14 mouse cellular contexts compared by ENCODE assay signal in the genomic region with DNA sequence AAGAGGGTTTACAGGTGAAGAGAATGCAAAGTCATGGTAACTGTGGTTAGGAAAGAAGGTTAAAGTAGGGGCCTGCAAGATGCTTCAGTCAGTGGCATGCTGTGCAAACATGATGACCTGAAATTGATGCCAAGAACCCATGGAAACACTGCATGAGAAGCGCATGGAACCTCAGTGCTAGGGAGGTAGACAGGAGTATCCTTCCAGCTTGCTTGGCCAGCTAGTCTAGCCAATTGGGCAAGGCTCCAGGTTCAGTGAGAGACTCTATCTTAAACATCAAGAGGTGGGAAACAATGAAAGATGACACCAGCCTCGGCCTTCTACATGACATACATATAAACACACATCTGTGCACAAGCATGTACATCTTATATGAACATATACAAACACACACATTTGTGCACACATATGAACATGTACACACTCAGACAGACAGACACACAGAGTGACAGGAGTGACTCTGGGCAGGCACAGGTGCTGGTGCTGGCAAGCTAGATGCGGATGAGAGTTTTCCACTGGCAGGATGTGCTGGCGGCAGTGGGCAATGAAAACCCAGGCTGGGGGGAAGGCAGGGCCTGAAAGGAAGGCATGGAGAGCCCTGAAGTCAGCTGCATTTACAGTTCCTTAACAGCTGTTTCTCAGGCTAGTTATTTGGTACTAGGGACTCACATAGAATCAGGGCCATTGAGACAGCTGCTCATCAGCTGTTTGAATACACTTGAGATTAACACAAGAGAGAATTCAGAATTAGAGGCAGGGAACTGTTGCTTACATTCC. TPM values are rescaled to one million over a fixed set of nuclear protein-coding genes. Genes with fewer than 3 reads are reported as not detected.
DNase-seq lines count a peak whose midpoint lies in the region; ATAC-seq and TF ChIP-seq lines count a peak whose summit lies in the region.
"Had no signal": no experiment of that assay in that cellular context is flagged by ENCODE, and none has a peak within 500 bp of the region (broad histone marks: within the 10 kb centered on the region; RNA-seq: fewer than 3 reads in every experiment).

No protein-coding gene starts in this region.

- H3K4me3 ChIP-seq in forebrain, postnatal 0 days (ENCODE audit: low read depth, low read length): no peak overlapping the region
- H3K4me3 ChIP-seq in forebrain, embryonic 13.5 days: no peak overlapping the region
- H3K4me3 ChIP-seq: hindbrain, embryonic 15.5 days; layer of hippocampus, adult 2 months; midbrain, embryonic 13.5 days; neural tube, embryonic 12.5 days had no signal

- H3K9me3 ChIP-seq in forebrain, postnatal 0 days (ENCODE audit: low read length): no peaks in the 10 kb centered on the region
- peaks cover 4% of the 10 kb centered on the region; the same call in 1 of the 2 replicates for H3K9me3 ChIP-seq in forebrain, embryonic 13.5 days (replicated peaks)
- H3K9me3 ChIP-seq: hindbrain, embryonic 15.5 days; midbrain, embryonic 13.5 days had no signal

- DNase-seq in forebrain, postnatal 0 days: no peak
- DNase-seq in left cerebral cortex, postnatal 4 days: peak; percentile 87
- DNase-seq in left cerebral cortex, postnatal 36 days (ENCODE audit: low spot score in 2 of 2): no peak
- DNase-seq in NIH3T3 (ENCODE audit: low read depth): peak; percentile 34
- peak; percentile 29 to 50 for DNase-seq in gastrocnemius, adult 8-10 months (ENCODE audit: low spot score in 2 of 2)
- no peak for DNase-seq in adrenal gland, postnatal 10 days
- no peak for DNase-seq in Muller cell, postnatal 12 days (ENCODE audit: inconsistent ontology term)
- DNase-seq: kidney, adult 8-10 months had no signal

- no peaks in the 10 kb centered on the region for H3K36me3 ChIP-seq in forebrain, postnatal 0 days (ENCODE audit: insufficient read depth)
- no peaks in the 10 kb centered on the region for H3K36me3 ChIP-seq in forebrain, embryonic 13.5 days (ENCODE audit: poor library complexity, severe bottlenecking)
- H3K36me3 ChIP-seq: hindbrain, embryonic 15.5 days; midbrain, embryonic 13.5 days; neural tube, embryonic 12.5 days had no signal

- H3K27ac ChIP-seq in forebrain, postnatal 0 days (ENCODE audit: low read depth, low read length): no peak overlapping the region
- H3K27ac ChIP-seq in forebrain, embryonic 13.5 days: no peak overlapping the region
- H3K27ac ChIP-seq: hindbrain, embryonic 15.5 days; layer of hippocampus, adult 2 months; midbrain, embryonic 13.5 days; neural tube, embryonic 12.5 days had no signal

- H3K27me3 ChIP-seq in forebrain, postnatal 0 days (ENCODE audit: insufficient read depth, low read length): no peaks in the 10 kb centered on the region
- H3K27me3 ChIP-seq in forebrain, embryonic 13.5 days: no peaks in the 10 kb centered on the region
- H3K27me3 ChIP-seq: hindbrain, embryonic 15.5 days; midbrain, embryonic 13.5 days; neural tube, embryonic 12.5 days had no signal

- no peaks in the 10 kb centered on the region for H3K4me1 ChIP-seq in forebrain, postnatal 0 days (ENCODE audit: insufficient read depth)
- no peaks in the 10 kb centered on the region for H3K4me1 ChIP-seq in forebrain, embryonic 13.5 days
- H3K4me1 ChIP-seq: hindbrain, embryonic 15.5 days; midbrain, embryonic 13.5 days; neural tube, embryonic 12.5 days had no signal

- 76% methylated on average over 4 of the region's 4 CpGs for WGBS in forebrain, postnatal 0 days
- 89% methylated on average over 4 of the region's 4 CpGs for WGBS in forebrain, embryonic 13.5 days

- intact Hi-C loops in left cerebral cortex, postnatal 4 days (cut with DNase I): no loop called here
- intact Hi-C loops in left cerebral cortex, postnatal 36 days (cut with DNase I): no loop called here

- H3K9ac ChIP-seq in forebrain, postnatal 0 days: no peak overlapping the region
- no peak overlapping the region for H3K9ac ChIP-seq in forebrain, embryonic 13.5 days
- H3K9ac ChIP-seq: hindbrain, embryonic 15.5 days; midbrain, embryonic 13.5 days; neural tube, embryonic 12.5 days had no signal

- no peak overlapping the region for H3K4me2 ChIP-seq in forebrain, postnatal 0 days (ENCODE audit: low read depth)
- H3K4me2 ChIP-seq in forebrain, embryonic 13.5 days: no peak overlapping the region
- H3K4me2 ChIP-seq: hindbrain, embryonic 15.5 days; midbrain, embryonic 13.5 days; neural tube, embryonic 12.5 days had no signal

- TF ChIP-seq CTCF in forebrain, postnatal 0 days (IDR thresholded peaks at IDR 0.05; ENCODE audit: low read depth): no peak

- ATAC-seq in forebrain, postnatal 0 days: peak; percentile 47; the same call in 1 of the 2 replicates
- ATAC-seq in forebrain, embryonic 13.5 days: no peak
- ATAC-seq: midbrain, embryonic 13.5 days had no signal

RNA-seq across cellular contexts. Expression of a gene that starts 38.7 kb away (rescaled TPM):
- not detected in 2 replicates for total RNA-seq in forebrain, postnatal 0 days (2014; rRNA removed)
- 0.29 and 0.36 TPM in 2 replicates for polyA plus RNA-seq in forebrain, postnatal 0 days (2015; fragmentation: Nextera tagmentation; extraction: Ambion mirVana)
- polyA plus RNA-seq in forebrain, embryonic 13.5 days (2015; fragmentation: Nextera tagmentation; extraction: Ambion mirVana): not detected in 2 replicates
- total RNA-seq in left cerebral cortex, postnatal 4 days (2021): not detected
- total RNA-seq in left cerebral cortex, postnatal 36 days (2021): not detected
- total RNA-seq in gastrocnemius, adult 8-10 months (2022): under 1 TPM in 2 of 4 experiments, not detected in 2; 0.24 to 0.41 TPM
- not detected for total RNA-seq in adrenal gland, postnatal 10 days (2021)
- total RNA-seq: layer of hippocampus, adult 2 months; left cerebral cortex, postnatal 10 days had no signal
- polyA plus RNA-seq: hindbrain, embryonic 15.5 days had no signal

Comparison
In these comparisons a context has a peak if more than half of its experiments do, and no peak if none do; other contexts are left out.
1. DNase-seq: peak in left cerebral cortex, postnatal 4 days (single experiment), NIH3T3 (single experiment) and gastrocnemius, adult 8-10 months (2 of 2); none in forebrain, postnatal 0 days (single experiment), left cerebral cortex, postnatal 36 days (0 of 2), adrenal gland, postnatal 10 days (single experiment) and Muller cell, postnatal 12 days (single experiment).